8 mouse cellular contexts compared by ENCODE assay signal in the genomic region with DNA sequence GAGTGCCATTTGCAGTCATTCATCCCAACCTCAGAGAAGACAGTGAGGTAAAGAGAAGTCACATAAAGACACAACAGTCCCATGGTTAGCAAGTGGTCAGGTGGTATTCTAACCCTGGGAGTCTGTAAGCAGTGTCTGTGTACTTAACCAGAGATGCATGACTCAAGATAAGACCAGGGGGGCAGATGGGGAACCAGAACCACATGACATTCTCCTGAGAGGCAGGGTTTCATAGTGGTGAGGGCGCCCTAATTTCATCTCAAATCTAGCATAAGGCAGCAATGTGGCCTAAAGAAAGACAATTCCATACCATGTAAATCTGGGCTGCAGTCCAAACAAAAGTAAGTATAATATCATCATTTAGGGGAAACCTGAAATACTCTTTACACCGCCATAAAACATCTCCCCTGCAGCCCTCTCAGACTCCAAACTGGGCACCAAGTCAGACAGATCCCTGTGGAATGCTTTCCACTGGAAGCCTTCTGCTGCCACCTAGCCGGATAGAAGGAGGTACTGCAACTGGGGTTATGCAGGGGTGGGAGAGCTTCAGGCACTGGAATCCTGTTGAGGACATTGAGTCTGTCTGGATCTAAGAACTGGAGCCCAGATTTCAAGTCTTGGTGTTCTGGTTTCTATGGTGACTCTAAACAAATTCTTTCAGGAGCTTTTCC.
DNase-seq lines count a peak whose midpoint lies in the region; ATAC-seq and TF ChIP-seq lines count a peak whose summit lies in the region.

No protein-coding gene starts in this region.

- no peaks in the 10 kb centered on the region for H3K4me1 ChIP-seq in kidney, embryonic 15.5 days
- no peaks in the 10 kb centered on the region for H3K4me1 ChIP-seq in liver, adult 2 months (ENCODE audit: control insufficient read depth, insufficient read depth, low read length)

- H3K9me3 ChIP-seq in kidney, embryonic 15.5 days (replicated peaks) = no peaks in the 10 kb centered on the region

- no peaks in the 10 kb centered on the region for H3K27me3 ChIP-seq in kidney, embryonic 15.5 days
- no peaks in the 10 kb centered on the region for H3K27me3 ChIP-seq in liver, adult 2 months (ENCODE audit: control insufficient read depth, insufficient read depth, low read length)

- H3K4me2 ChIP-seq in kidney, embryonic 15.5 days = no peak overlapping the region

- DNase-seq in urinary bladder, postnatal 14 days (ENCODE audit: low spot score) = peak; percentile 43
- no peak for DNase-seq in urinary bladder, adult 2 months (ENCODE audit: low spot score)
- DNase-seq in cerebellum, adult 9-11 months = peak; percentile 76
- DNase-seq in frontal cortex, postnatal 14 days (ENCODE audit: low spot score in 2 of 2) = peak; percentile 52 to 68
- DNase-seq in liver, adult 2 months (ENCODE audit: extremely low read depth, low read depth, low spot score) = peak; percentile 26
- peak; percentile 28 for DNase-seq in retina, adult 2 months (ENCODE audit: low read depth, low spot score)

- no peaks in the 10 kb centered on the region for H3K36me3 ChIP-seq in kidney, embryonic 15.5 days
- no peaks in the 10 kb centered on the region for H3K36me3 ChIP-seq in liver, adult 2 months (ENCODE audit: control insufficient read depth, insufficient read depth, low read length)

- no peaks in the 10 kb centered on the region for H3K79me2 ChIP-seq in liver, adult 2 months (ENCODE audit: control insufficient read depth, insufficient read depth, low read length)

- H3K27ac ChIP-seq in kidney, embryonic 15.5 days = no peak overlapping the region
- H3K27ac ChIP-seq in liver, adult 2 months (replicated peaks; ENCODE audit: insufficient read depth, low read depth, low read length) = no peak overlapping the region

- no peak overlapping the region for H3K9ac ChIP-seq in kidney, embryonic 15.5 days
- H3K9ac ChIP-seq in liver, adult 2 months (ENCODE audit: low read depth, low read length) = no peak overlapping the region

- no peak overlapping the region for H3K4me3 ChIP-seq in kidney, embryonic 15.5 days (replicated peaks)
- H3K4me3 ChIP-seq in liver, adult 2 months (ENCODE audit: insufficient read depth, low read depth, low read length) = no peak overlapping the region

- TF ChIP-seq POLR2A in liver, adult 2 months (IDR thresholded peaks at IDR 0.05; ENCODE audit: extremely low read depth, insufficient read depth, low read length) = no peak

- ATAC-seq in kidney, embryonic 15.5 days (replicated peaks; ENCODE audit: low FRiP score) = peak; percentile 82
- no peak for ATAC-seq in monocyte, adult 5-6 weeks (replicated peaks; ENCODE audit: insufficient number of reproducible peaks, low FRiP score, low TSS enrichment, poor library complexity, severe bottlenecking)

- TF ChIP-seq CTCF in liver, adult 2 months (IDR thresholded peaks at IDR 0.05; ENCODE audit: low read depth, low read length) = peak; percentile 90

- WGBS in kidney, embryonic 15.5 days = 46% methylated on average over 3 of the region's 3 CpGs
- WGBS in liver, adult 2 months = 46% methylated on average over 3 of the region's 3 CpGs
